Mouse (Mus musculus): ENCODE data around the gene Fgf18.

- no peak for TF ChIP-seq GATA1 (IDR thresholded peaks at IDR 0.05; ENCODE audit: low read length)
- no peak for TF ChIP-seq TAL1 (IDR thresholded peaks at IDR 0.05; ENCODE audit: low read length)
Observed at GRCm38 (mm10) chr11:33115796-33116195, 31.4 kb downstream of the Fgf18 start.
